Mouse (Mus musculus): ENCODE results near the gene Ppil6. TPM values are rescaled to one million over a fixed set of nuclear protein-coding genes. Genes with fewer than 3 reads are reported as not detected.

The Ppil6 gene
- total RNA-seq, 4 experiments from 2014 or later, result not detected

Other genes starting within 250 kb of the Ppil6 start
- gene Fig4, start 187.2 kb upstream of the Ppil6 start, total RNA-seq (2022), result 1 to 10 TPM; 6.8 to 7.8 (median 7.0) TPM
- gene Ak9, start 186.5 kb upstream of the Ppil6 start, total RNA-seq (2022), result not detected
- gene Zbtb24, start 40.1 kb upstream of the Ppil6 start, total RNA-seq (2022), result 1 to 10 TPM; 4.0 to 6.4 (median 4.7) TPM
- gene Mical1, start 14.1 kb upstream of the Ppil6 start, total RNA-seq (2022), result 1 to 10 TPM; 2.2 to 4.0 (median 3.5) TPM
- gene Smpd2, start 70 bp upstream of the Ppil6 start, total RNA-seq (2022), result 1 to 10 TPM; 6.8 to 10.0 (median 9.5) TPM
- gene Cd164, start 29.0 kb downstream of the Ppil6 start, total RNA-seq (2022), result 100 to 1,000 TPM; 129 to 163 (median 141) TPM
- under 1 TPM; 0.63 to 0.92 (median 0.80) TPM for gene Ccdc162, start 226.2 kb downstream of the Ppil6 start, total RNA-seq (2022)

Data from gastrocnemius, adult 8-10 months (tissue).